Mouse (Mus musculus) cerebellum, adult 9-11 months (tissue): Measurements from ENCODE around the gene Calm1.
A peak's percentile ranks its signal among the peaks of the same experiment; 100 is the strongest.
"Not testable (repeated sequence)": the region's sequence is repeated elsewhere in the genome, so short reads cannot be mapped to it uniquely, and the experiment has no call there.

Experiments
- DNase-seq: peaks from one replicate; pipeline ENCODE4 v3.0.0; 2022

Gene Calm1

GRCm38 (mm10) chr12:100198967-100199660 lies at the start of gene Calm1:
TSS of gene Calm1 (plus strand) at chr12:100199435.
- peak; percentile 95 for DNase-seq

- DNase-seq: no peak
Observed at GRCm38 (mm10) chr12:100152466-100152865, 46.8 kb upstream of the Calm1 start.

GRCm38 (mm10) chr12:100159261-100159975 lies 39.8 kb upstream of the Calm1 start, which contains the start of gene Nrde2:
TSS of gene Nrde2 (minus strand) at chr12:100159653.
- DNase-seq: peak; percentile 93

- DNase-seq: no peak
Observed at GRCm38 (mm10) chr12:100164991-100165500, 34.2 kb upstream of the Calm1 start.

GRCm38 (mm10) chr12:100166177-100166576 lies 33.1 kb upstream of the Calm1 start:
- DNase-seq: peak; percentile 64

GRCm38 (mm10) chr12:100166939-100167338 lies 32.3 kb upstream of the Calm1 start:
- no peak for DNase-seq

GRCm38 (mm10) chr12:100167502-100167901 lies 31.7 kb upstream of the Calm1 start:
- no peak for DNase-seq

GRCm38 (mm10) chr12:100167931-100168871 lies 31.0 kb upstream of the Calm1 start:
- DNase-seq: peak; percentile 89

- no peak for DNase-seq
Observed at GRCm38 (mm10) chr12:100172481-100172880, 26.8 kb upstream of the Calm1 start.

GRCm38 (mm10) chr12:100176469-100177056 lies 22.7 kb upstream of the Calm1 start:
- no peak for DNase-seq

- DNase-seq: no peak
Observed at GRCm38 (mm10) chr12:100178898-100179440, 20.3 kb upstream of the Calm1 start.

- DNase-seq: no peak
Observed at GRCm38 (mm10) chr12:100180802-100181201, 18.4 kb upstream of the Calm1 start.

GRCm38 (mm10) chr12:100182676-100183075 lies 16.6 kb upstream of the Calm1 start:
- DNase-seq: no peak

- no peak for DNase-seq
Observed at GRCm38 (mm10) chr12:100183970-100184369, 15.3 kb upstream of the Calm1 start.

GRCm38 (mm10) chr12:100184976-100185375 lies 14.3 kb upstream of the Calm1 start:
- DNase-seq: not testable (repeated sequence)

GRCm38 (mm10) chr12:100185897-100186296 lies 13.3 kb upstream of the Calm1 start:
- DNase-seq: no peak

GRCm38 (mm10) chr12:100186376-100186775 lies 12.9 kb upstream of the Calm1 start:
- peak; percentile 74 for DNase-seq

GRCm38 (mm10) chr12:100187013-100187755 lies 12.1 kb upstream of the Calm1 start:
- DNase-seq: peak; percentile 100

- no peak for DNase-seq
Observed at GRCm38 (mm10) chr12:100187756-100188430, 11.3 kb upstream of the Calm1 start.

- DNase-seq: no peak
Observed at GRCm38 (mm10) chr12:100190802-100191201, 8.4 kb upstream of the Calm1 start.

GRCm38 (mm10) chr12:100194181-100194580 lies 5.1 kb upstream of the Calm1 start:
- DNase-seq: no peak
